Mouse (Mus musculus) kidney, embryonic 15.5 days (tissue): ENCODE data around the gene Svop. TPM values are rescaled to one million over a fixed set of nuclear protein-coding genes. Genes with fewer than 3 reads are reported as not detected.

Source experiments
- ATAC-seq: fragments of 200-750 bp; cut with Nextera tagmentation; replicated peaks from 2 replicates; pipeline ENCODE4 v1.8.0; 2017; ENCODE audit warnings: moderate TSS enrichment; ENCODE audit not compliant: low FRiP score
- H3K27ac ChIP-seq: fragments of 300-500 bp; sonication (generic); 2 replicates; pipeline ENCODE4 v1.5.1; 2015; ENCODE audit warnings: mild to moderate bottlenecking, inconsistent platforms
- H3K27me3 ChIP-seq: fragments of 300-500 bp; sonication (generic); 2 replicates; pipeline ENCODE4 v1.6.1; 2015; ENCODE audit warnings: inconsistent platforms
- H3K36me3 ChIP-seq: fragments of 300-500 bp; sonication (generic); 2 replicates; pipeline ENCODE4 v1.6.1; 2015; ENCODE audit warnings: inconsistent platforms
- H3K4me1 ChIP-seq: fragments of 300-500 bp; sonication (generic); 2 replicates; pipeline ENCODE4 v1.6.1; 2015; ENCODE audit warnings: inconsistent platforms
- H3K4me2 ChIP-seq: fragments of 300-500 bp; sonication (generic); 2 replicates; pipeline ENCODE4 v1.6.1; 2015; ENCODE audit warnings: moderate library complexity, mild to moderate bottlenecking, inconsistent platforms
- H3K4me3 ChIP-seq: fragments of 300-500 bp; sonication (generic); replicated peaks from 2 replicates; pipeline ENCODE4 v1.5.1; 2015; ENCODE audit warnings: mild to moderate bottlenecking, inconsistent platforms
- H3K9ac ChIP-seq: fragments of 300-500 bp; sonication (generic); 2 replicates; pipeline ENCODE4 v1.6.1; 2015; ENCODE audit warnings: mild to moderate bottlenecking, inconsistent platforms
- H3K9me3 ChIP-seq: fragments of 300-500 bp; sonication (generic); replicated peaks from 2 replicates; pipeline ENCODE4 v1.6.1; 2016; ENCODE audit warnings: inconsistent platforms
- WGBS: fragments of 180-500 bp; shearing (Covaris S2); methylation state at CpG from one replicate; pipeline ENCODE4 v1.1.7; 2015; ENCODE audit warnings: mixed read lengths; 5-methylcytosine and 5-hydroxymethylcytosine counted together
- polyA plus RNA-seq: library from polyadenylated mRNA; unstranded; fragments of >200 nt; fragmentation: Nextera tagmentation; extraction: Ambion mirVana; gene quantifications from 2 replicates; pipeline ENCODE4 v1.2.1, GENCODE M21; 2015

Svop gene
- polyA plus RNA-seq, 1 experiment from 2014 or later = 0.91 TPM

DNA sequence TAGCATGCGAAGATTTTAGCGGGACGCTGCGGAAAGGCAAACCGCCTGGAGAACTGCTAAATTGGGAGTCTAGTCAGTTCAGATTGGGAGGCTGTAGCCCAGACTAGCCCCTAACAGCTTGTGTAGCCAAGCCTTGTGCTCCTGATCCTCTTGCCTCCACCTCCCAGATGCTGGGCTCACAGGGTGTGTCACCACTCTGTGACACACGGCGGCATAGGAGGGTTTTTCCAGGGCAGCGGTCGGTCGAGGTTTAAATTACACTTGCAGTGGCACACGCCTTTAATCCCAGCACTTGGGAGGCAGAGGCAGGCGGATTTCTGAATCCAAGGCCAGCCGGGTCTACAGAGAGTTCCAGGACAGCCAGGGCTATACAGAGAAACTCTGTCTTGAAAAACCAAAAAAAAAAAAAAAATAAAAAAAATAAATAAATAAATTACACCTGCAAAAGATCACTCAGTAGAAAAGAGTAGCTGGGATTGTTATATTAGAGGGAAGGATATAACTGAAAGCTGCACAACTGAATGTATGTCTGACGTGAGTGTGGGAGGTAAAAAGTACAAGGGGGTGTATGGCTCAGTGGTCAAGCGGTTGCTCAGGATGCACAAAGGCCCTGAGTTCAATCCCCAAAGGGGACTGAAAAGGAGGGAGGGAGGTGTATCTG is 38.3 kb upstream of the Svop start:
- Histone ChIP-seq H3K27me3 (no peaks in the 10 kb centered on the region), H3K4me2 (peak overlapping the region; percentile 96), H3K4me1 (peaks cover 47% of the 10 kb centered on the region), H3K27ac (no peak overlapping the region), H3K9ac (peak overlapping the region; percentile 67; the same call in 1 of the 2 replicates), H3K36me3 (peaks cover 15% of the 10 kb centered on the region), H3K4me3 (peak overlapping the region; percentile 84), H3K9me3 (no peaks in the 10 kb centered on the region)
- no peak for ATAC-seq
- 78% methylated on average over 15 of the region's 15 CpGs for WGBS

DNA sequence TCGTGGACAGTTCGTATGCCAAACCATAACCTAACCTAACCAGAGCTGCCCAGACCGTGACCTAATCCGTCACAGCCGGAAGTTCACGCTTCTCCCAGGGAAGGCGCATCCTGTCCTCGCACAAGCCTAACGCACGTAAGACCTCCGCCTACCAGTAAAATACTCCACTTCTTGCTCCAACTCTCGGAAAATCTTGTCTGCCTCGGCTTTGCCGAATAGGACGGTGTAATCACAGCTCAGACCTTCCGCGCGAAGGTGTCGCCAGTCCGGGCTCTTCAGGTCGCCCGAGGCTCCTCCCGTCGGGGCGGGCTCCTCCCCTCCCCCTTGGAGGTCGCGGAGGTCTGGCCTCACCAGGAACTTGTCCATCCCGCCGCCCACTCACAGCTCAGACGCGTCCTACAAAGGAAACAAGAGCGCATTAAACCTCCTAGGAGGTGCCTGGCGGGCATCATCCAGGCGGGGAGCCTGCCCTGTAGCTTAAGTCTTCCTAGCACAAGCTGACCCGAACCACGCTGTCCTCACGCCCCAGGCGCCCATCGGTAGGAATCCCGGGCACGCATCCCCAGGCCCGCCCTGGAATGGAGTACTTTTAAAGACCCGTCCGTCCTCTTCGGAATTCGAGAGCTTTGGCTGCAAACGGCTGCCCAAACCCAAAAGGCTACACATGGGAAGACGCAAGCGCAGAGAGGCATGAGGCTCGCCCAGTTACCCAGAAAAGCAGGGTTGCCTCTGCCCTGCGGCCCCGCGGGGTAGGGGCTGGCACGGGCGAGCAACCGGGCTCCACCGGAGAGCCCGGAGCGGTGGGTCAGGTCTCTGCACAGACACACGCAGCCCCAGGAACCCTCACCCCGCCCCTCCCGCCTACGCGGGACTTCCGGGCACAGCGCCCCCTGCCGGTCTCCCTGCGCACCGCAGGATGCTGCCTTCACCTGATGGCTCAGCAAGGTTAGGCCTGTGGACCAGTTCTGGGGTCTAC is 36.3 kb upstream of the Svop start, which contains the start of gene Alkbh2:
Gene Alkbh2 (minus strand): TSS at position 845 of the 976 bp plus-strand sequence.
- H3K9ac ChIP-seq = peak within 1 kb of the TSS; percentile 67
- H3K4me3 ChIP-seq = peak within 1 kb of the TSS; percentile 70
- ATAC-seq = peak; percentile 10; the same call in 1 of the 2 replicates
- no peaks in the 10 kb centered on the region for H3K27me3 ChIP-seq
- H3K27ac ChIP-seq = peak within 1 kb of the TSS; percentile 94
- H3K9me3 ChIP-seq = no peaks in the 10 kb centered on the region
- peak within 1 kb of the TSS; percentile 98 for H3K4me2 ChIP-seq
- H3K4me1 ChIP-seq = peaks cover 33% of the 10 kb centered on the region
- WGBS = under 1% methylated on average over 69 of the region's 69 CpGs
- peaks cover 30% of the 10 kb centered on the region for H3K36me3 ChIP-seq

GRCm38 (mm10) chr5:114126499-114127244 is 35.3 kb upstream of the Svop start:
- WGBS = 86% methylated on average over 7 of the region's 7 CpGs
- peaks cover 39% of the 10 kb centered on the region for H3K36me3 ChIP-seq
- peak overlapping the region; percentile 98 for H3K4me2 ChIP-seq
- H3K9ac ChIP-seq = no peak overlapping the region
- no peaks in the 10 kb centered on the region for H3K27me3 ChIP-seq
- peak overlapping the region; percentile 94; the same call in 1 of the 2 replicates for H3K27ac ChIP-seq
- ATAC-seq = no peak
- H3K4me3 ChIP-seq = peak overlapping the region; percentile 70
- peaks cover 24% of the 10 kb centered on the region for H3K4me1 ChIP-seq
- H3K9me3 ChIP-seq = no peaks in the 10 kb centered on the region

DNA sequence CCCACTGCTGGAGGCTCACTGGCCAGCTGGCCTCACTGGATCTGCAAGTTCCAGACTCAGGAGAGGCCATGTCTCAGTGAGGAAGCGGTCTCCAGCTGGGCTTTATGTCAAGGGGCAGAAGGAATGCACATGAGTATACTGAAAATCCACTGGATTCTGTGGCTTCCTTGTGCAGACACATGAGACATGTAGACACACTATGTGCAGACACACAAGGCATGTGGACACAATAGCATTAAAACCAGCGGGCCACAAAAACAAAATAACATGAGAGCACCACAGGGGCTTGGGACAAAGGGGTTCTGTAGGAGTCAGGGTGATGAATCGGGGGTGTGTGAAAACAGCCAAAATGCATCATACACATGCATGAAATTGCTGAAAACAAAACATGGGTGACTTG is 34.6 kb upstream of the Svop start:
- ATAC-seq = no peak
- H3K27me3 ChIP-seq = no peaks in the 10 kb centered on the region
- 91% methylated on average over 3 of the region's 3 CpGs for WGBS
- H3K4me1 ChIP-seq = peaks cover 19% of the 10 kb centered on the region
- H3K36me3 ChIP-seq = peaks cover 46% of the 10 kb centered on the region
- H3K4me3 ChIP-seq = no peak overlapping the region
- no peak overlapping the region for H3K9ac ChIP-seq
- H3K4me2 ChIP-seq = no peak overlapping the region
- no peak overlapping the region for H3K27ac ChIP-seq
- no peaks in the 10 kb centered on the region for H3K9me3 ChIP-seq

DNA sequence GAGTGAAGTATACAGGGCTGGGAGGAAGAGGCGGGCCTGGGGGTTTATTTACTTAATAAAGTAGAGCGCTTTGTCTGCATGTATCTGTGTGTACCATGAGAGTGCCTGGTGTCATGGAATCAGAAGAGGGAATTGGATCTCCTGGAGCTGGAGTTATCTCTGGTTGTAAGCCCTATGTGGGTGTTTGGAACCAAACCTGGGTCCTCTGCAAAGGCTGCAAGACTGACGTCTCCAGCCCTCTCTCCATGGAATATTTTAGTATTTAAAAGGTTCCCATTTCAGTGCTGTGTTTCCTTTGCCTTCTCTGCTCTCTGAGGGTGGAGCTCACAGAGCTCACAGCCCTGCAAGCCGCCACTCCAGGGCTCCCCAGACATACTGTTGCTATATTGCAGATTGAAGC is 28.4 kb upstream of the Svop start:
- no peak for ATAC-seq

GRCm38 (mm10) chr5:114116586-114116985 is 25.2 kb upstream of the Svop start:
- H3K4me2 ChIP-seq = no peak overlapping the region
- 86% methylated on average over 7 of the region's 7 CpGs for WGBS
- peaks cover 94% of the 10 kb centered on the region for H3K36me3 ChIP-seq
- H3K9me3 ChIP-seq = no peaks in the 10 kb centered on the region
- no peaks in the 10 kb centered on the region for H3K4me1 ChIP-seq
- no peak overlapping the region for H3K4me3 ChIP-seq
- H3K27ac ChIP-seq = no peak overlapping the region
- H3K27me3 ChIP-seq = no peaks in the 10 kb centered on the region
- ATAC-seq = no peak
- H3K9ac ChIP-seq = no peak overlapping the region

More for the DNA sequence above, 28.4 kb upstream of the Svop start:
- Histone ChIP-seq H3K9ac (no peak overlapping the region), H3K4me3 (no peak overlapping the region), H3K4me1 (no peaks in the 10 kb centered on the region), H3K9me3 (no peaks in the 10 kb centered on the region), H3K36me3 (peaks cover 95% of the 10 kb centered on the region), H3K4me2 (no peak overlapping the region), H3K27ac (no peak overlapping the region), H3K27me3 (no peaks in the 10 kb centered on the region)
- 85% methylated on average over 4 of the region's 4 CpGs for WGBS

- Histone ChIP-seq H3K4me2 (no peak overlapping the region), H3K4me1 (no peaks in the 10 kb centered on the region), H3K27me3 (no peaks in the 10 kb centered on the region), H3K36me3 (peaks cover 94% of the 10 kb centered on the region), H3K9me3 (no peaks in the 10 kb centered on the region), H3K27ac (no peak overlapping the region), H3K9ac (no peak overlapping the region), H3K4me3 (no peak overlapping the region)
- no peak for ATAC-seq
- WGBS = 80% methylated on average over 5 of the region's 5 CpGs
These were observed 23.7 kb upstream of the Svop start for GRCm38 (mm10) chr5:114115030-114115429.

GRCm38 (mm10) chr5:114113334-114113733 is 22.0 kb upstream of the Svop start:
- Histone ChIP-seq H3K27ac (no peak overlapping the region), H3K36me3 (peaks cover 96% of the 10 kb centered on the region), H3K9me3 (no peaks in the 10 kb centered on the region), H3K27me3 (no peaks in the 10 kb centered on the region), H3K4me3 (no peak overlapping the region), H3K9ac (no peak overlapping the region), H3K4me1 (no peaks in the 10 kb centered on the region), H3K4me2 (no peak overlapping the region)
- WGBS = 88% methylated on average over 6 of the region's 6 CpGs
- no peak for ATAC-seq

DNA sequence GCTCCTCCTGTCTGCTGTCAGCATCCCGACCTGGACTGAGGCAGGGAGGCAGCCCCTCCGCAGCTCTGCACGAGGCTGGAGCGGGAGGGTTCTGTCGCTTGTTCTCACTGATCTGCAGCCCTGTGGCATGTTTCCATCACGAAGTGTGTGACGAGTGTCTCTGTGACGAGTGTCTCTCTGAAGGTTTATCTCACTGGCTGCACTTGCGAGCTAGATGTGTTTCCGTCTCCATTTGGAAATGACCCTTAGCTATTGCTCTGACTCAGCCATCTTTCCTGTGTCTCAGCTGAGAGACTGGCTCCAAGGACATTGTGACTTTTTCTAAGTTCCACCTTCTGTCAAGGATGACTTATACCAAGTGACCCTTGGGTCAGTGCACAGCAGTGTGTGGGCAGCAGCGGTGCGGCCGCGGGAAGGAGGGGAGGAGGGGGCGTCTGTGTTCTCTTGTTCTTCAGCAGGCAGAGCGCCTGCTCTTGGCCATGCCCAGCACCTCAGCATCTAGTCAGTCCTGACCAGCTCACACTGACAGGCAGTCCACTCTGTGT is 15.1 kb upstream of the Svop start:
- H3K27me3 ChIP-seq = no peaks in the 10 kb centered on the region
- no peak overlapping the region for H3K4me3 ChIP-seq
- no peaks in the 10 kb centered on the region for H3K9me3 ChIP-seq
- 55% methylated on average over 16 of the region's 16 CpGs for WGBS
- no peak overlapping the region for H3K4me2 ChIP-seq
- peaks cover 5% of the 10 kb centered on the region; the same call in 1 of the 2 replicates for H3K4me1 ChIP-seq
- ATAC-seq = 0 out of 2 replicates have a peak, but pooled peaks have one; percentile 46
- H3K27ac ChIP-seq = no peak overlapping the region
- H3K9ac ChIP-seq = no peak overlapping the region
- peaks cover 92% of the 10 kb centered on the region for H3K36me3 ChIP-seq

GRCm38 (mm10) chr5:114102807-114103206 is 11.4 kb upstream of the Svop start:
- no peak for ATAC-seq
- no peak overlapping the region for H3K9ac ChIP-seq
- no peak overlapping the region for H3K27ac ChIP-seq
- 0 out of 2 replicates have a peak, but pooled peaks cover 3% of the 10 kb centered on the region for H3K27me3 ChIP-seq
- no peak overlapping the region for H3K4me2 ChIP-seq
- 85% methylated on average over 1 of the region's 1 CpGs for WGBS
- peaks cover 18% of the 10 kb centered on the region for H3K4me1 ChIP-seq
- peaks cover 56% of the 10 kb centered on the region for H3K36me3 ChIP-seq
- no peak overlapping the region for H3K4me3 ChIP-seq
- no peaks in the 10 kb centered on the region for H3K9me3 ChIP-seq

- H3K27me3 ChIP-seq = 0 out of 2 replicates have a peak, but pooled peaks cover 3% of the 10 kb centered on the region
- no peak overlapping the region for H3K4me2 ChIP-seq
- no peaks in the 10 kb centered on the region for H3K9me3 ChIP-seq
- peaks cover 18% of the 10 kb centered on the region for H3K4me1 ChIP-seq
- WGBS = 83% methylated on average over 4 of the region's 4 CpGs
- H3K36me3 ChIP-seq = peaks cover 46% of the 10 kb centered on the region
- H3K9ac ChIP-seq = no peak overlapping the region
- H3K27ac ChIP-seq = no peak overlapping the region
- no peak for ATAC-seq
- no peak overlapping the region for H3K4me3 ChIP-seq
These were observed 10.5 kb upstream of the Svop start for GRCm38 (mm10) chr5:114101873-114102272.
